Mouse (Mus musculus) stomach, postnatal 0 days (tissue): ENCODE measurements around the gene 6030408B16Rik. TPM values are rescaled to one million over a fixed set of nuclear protein-coding genes. Genes with fewer than 3 reads are reported as not detected.

ENCODE experiments used
- ATAC-seq: fragments of 200-750 bp; cut with Nextera tagmentation; 2 replicates; pipeline ENCODE4 v1.8.0; 2017; ENCODE audit not compliant: low FRiP score, low TSS enrichment
- DNase-seq: peaks from one replicate; pipeline ENCODE4 v3.0.0-alpha.2; 2016; ENCODE audit warnings: low spot score
- H3K27ac ChIP-seq: fragments of 300-500 bp; sonication (generic); replicated peaks from 2 replicates; pipeline ENCODE4 v1.5.1; 2014; ENCODE audit warnings: mild to moderate bottlenecking, control low read depth
- H3K27me3 ChIP-seq: fragments of 300-500 bp; sonication (generic); 2 replicates; pipeline ENCODE4 v1.6.1; 2014; ENCODE audit warnings: low read length; ENCODE audit not compliant: control insufficient read depth, insufficient read depth
- H3K36me3 ChIP-seq: fragments of 300-500 bp; sonication (generic); 2 replicates; pipeline ENCODE4 v1.6.1; 2014; ENCODE audit warnings: low read length, mixed read lengths; ENCODE audit not compliant: control insufficient read depth, insufficient read depth
- H3K4me1 ChIP-seq: fragments of 300-500 bp; sonication (generic); replicated peaks from 2 replicates; pipeline ENCODE4 v1.6.1; 2014; ENCODE audit warnings: antibody characterized with exemption; ENCODE audit not compliant: control insufficient read depth, insufficient read depth
- H3K4me2 ChIP-seq: fragments of 300-500 bp; sonication (generic); replicated peaks from 2 replicates; pipeline ENCODE4 v1.6.1; 2014; ENCODE audit warnings: low read depth, mild to moderate bottlenecking, control low read depth, moderate library complexity
- H3K4me3 ChIP-seq: fragments of 300-500 bp; sonication (generic); 2 replicates; pipeline ENCODE4 v1.5.1; 2014; ENCODE audit warnings: low read depth, low read length, control low read depth
- H3K9ac ChIP-seq: fragments of 300-500 bp; sonication (generic); 2 replicates; pipeline ENCODE4 v1.6.1; 2014; ENCODE audit warnings: mild to moderate bottlenecking, low read length, control low read depth, mixed read lengths
- H3K9me3 ChIP-seq: fragments of 300-500 bp; sonication (generic); 2 replicates; pipeline ENCODE4 v1.6.1; 2016; ENCODE audit warnings: low read length; ENCODE audit not compliant: control insufficient read depth
- CTCF ChIP-seq: IDR thresholded peaks from 2 replicates; pipeline ENCODE4 v1.5.1; 2016; ENCODE audit warnings: antibody characterized with exemption, low read depth, mild to moderate bottlenecking, moderate library complexity
- EP300 ChIP-seq: optimal IDR thresholded peaks from 2 replicates; pipeline ENCODE3; 2016; ENCODE audit warnings: antibody characterized with exemption
- WGBS: fragments of 180-500 bp; shearing (Covaris S2); extraction: QIAGEN DNeasy Blood & Tissue Kit; methylation state at CpG from one replicate; pipeline ENCODE4 v1.1.7; 2014; 5-methylcytosine and 5-hydroxymethylcytosine counted together
- polyA plus RNA-seq: library from polyadenylated mRNA; unstranded; fragments of >200 nt; fragmentation: Nextera tagmentation; extraction: Ambion mirVana; gene quantifications from 2 replicates; pipeline ENCODE4 v1.2.1, GENCODE M21; 2015

The 6030408B16Rik gene
- polyA plus RNA-seq, 1 experiment from 2014 or later: 2.4 TPM

DNA sequence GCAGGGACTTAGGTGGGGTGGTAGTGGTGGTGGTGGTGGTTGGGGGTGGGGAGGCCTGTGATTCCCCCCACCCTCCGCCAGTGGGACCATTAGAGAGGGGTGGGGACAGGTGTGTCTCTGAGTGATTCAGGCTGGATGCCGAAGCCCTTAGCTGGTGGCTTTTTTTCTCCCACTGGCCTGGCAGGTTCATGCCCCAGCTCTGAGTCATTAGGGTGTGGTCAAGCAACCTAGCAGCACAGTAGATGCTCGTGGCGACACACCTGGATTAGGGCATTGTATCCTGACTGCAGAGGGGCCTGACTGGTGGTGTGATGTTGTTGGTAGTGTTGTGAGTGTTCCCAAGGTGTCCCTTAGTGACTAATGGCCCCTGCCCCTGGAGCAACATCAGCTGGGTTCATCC is 38.1 kb downstream of the 6030408B16Rik start:
- WGBS: 41% methylated on average over 4 of the region's 4 CpGs

DNA sequence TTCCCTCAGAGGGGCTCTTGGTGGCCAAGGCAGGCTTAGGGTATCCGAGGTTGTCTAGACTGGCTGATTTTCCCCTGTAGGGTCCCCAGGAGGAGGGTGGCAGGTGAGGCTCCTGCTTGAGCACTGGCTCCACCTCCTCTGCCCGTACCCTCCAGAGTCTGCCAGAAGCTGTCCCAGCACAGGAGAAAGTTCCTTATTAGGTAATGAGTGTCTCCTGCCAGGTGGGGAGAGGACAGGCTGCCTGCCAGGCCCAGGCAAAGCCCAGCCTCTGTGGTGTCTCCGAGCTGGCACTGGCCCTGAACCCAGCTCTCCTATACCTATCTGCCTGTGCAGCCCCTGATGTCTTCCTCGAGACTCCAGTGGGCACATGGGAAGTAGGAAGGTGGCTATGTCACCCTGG is 39.4 kb downstream of the 6030408B16Rik start:
- TF ChIP-seq CTCF (no peak), EP300 (no peak)

More for the DNA sequence above, 38.1 kb downstream of the 6030408B16Rik start:
- no peaks in the 10 kb centered on the region for H3K27me3 ChIP-seq
- DNase-seq (peak; percentile 83), ATAC-seq (peak; percentile 76)
- TF ChIP-seq CTCF (no peak), EP300 (peak; percentile 93)
- H3K27ac ChIP-seq: peak overlapping the region; percentile 86
- no peak overlapping the region for H3K4me3 ChIP-seq
- H3K36me3 ChIP-seq: no peaks in the 10 kb centered on the region
- no peak overlapping the region for H3K9ac ChIP-seq
- no peaks in the 10 kb centered on the region for H3K9me3 ChIP-seq
- peaks cover 3% of the 10 kb centered on the region; the same call in 1 of the 2 replicates for H3K4me1 ChIP-seq
- no peak overlapping the region for H3K4me2 ChIP-seq

GRCm38 (mm10) chr15:101333165-101333564 is 40.2 kb downstream of the 6030408B16Rik start:
- Histone ChIP-seq H3K4me3 (no peak overlapping the region), H3K36me3 (no peaks in the 10 kb centered on the region), H3K9me3 (no peaks in the 10 kb centered on the region), H3K27me3 (no peaks in the 10 kb centered on the region), H3K4me2 (no peak overlapping the region), H3K9ac (no peak overlapping the region), H3K27ac (peak overlapping the region; percentile 86), H3K4me1 (no peaks in the 10 kb centered on the region)
- 5% methylated on average over 1 of the region's 1 CpGs for WGBS
- TF ChIP-seq EP300 (no peak), CTCF (no peak)
- ATAC-seq (no peak), DNase-seq (no peak)

More for the DNA sequence above, 39.4 kb downstream of the 6030408B16Rik start:
- DNase-seq: no peak
- Histone ChIP-seq H3K4me1 (peaks cover 3% of the 10 kb centered on the region; the same call in 1 of the 2 replicates), H3K4me2 (no peak overlapping the region), H3K9me3 (no peaks in the 10 kb centered on the region), H3K4me3 (no peak overlapping the region), H3K36me3 (no peaks in the 10 kb centered on the region), H3K27me3 (no peaks in the 10 kb centered on the region), H3K27ac (peak overlapping the region; percentile 86), H3K9ac (no peak overlapping the region)
- 40% methylated on average over 4 of the region's 4 CpGs for WGBS
- no peak for ATAC-seq

DNA sequence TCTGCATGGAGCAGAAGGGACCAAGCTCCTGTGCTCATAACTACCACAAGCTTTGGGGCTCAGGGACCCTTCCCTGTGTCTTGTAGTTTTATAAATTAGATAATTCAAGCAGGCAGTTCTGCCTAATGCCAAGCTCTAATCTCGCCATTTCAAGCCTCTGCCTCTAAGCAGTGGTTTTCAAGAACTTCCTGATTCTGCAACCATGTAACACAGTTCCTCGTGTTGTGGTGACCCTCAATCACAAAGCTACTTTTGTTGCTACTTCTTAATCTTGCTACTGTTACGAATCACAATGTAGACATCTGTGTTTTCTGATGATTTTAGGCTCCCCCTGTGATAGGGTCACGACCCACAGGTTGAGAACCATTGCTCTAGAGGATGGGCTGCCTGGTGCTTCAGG is 40.6 kb downstream of the 6030408B16Rik start:
- Histone ChIP-seq H3K9me3 (no peaks in the 10 kb centered on the region), H3K4me1 (no peaks in the 10 kb centered on the region), H3K4me3 (no peak overlapping the region), H3K4me2 (no peak overlapping the region), H3K27me3 (no peaks in the 10 kb centered on the region), H3K36me3 (no peaks in the 10 kb centered on the region), H3K27ac (peak overlapping the region; percentile 46), H3K9ac (no peak overlapping the region)
- DNase-seq (no peak), ATAC-seq (no peak)
- no peak for TF ChIP-seq EP300
- 62% methylated on average over 4 of the region's 4 CpGs for WGBS

- no peaks in the 10 kb centered on the region for H3K27me3 ChIP-seq
- H3K36me3 ChIP-seq: no peaks in the 10 kb centered on the region
- no peak overlapping the region for H3K4me3 ChIP-seq
- H3K9me3 ChIP-seq: no peaks in the 10 kb centered on the region
- peak overlapping the region; percentile 86 for H3K27ac ChIP-seq
- no peak overlapping the region for H3K4me2 ChIP-seq
- 0 out of 2 replicates have a peak overlapping the region, but pooled peaks have one; percentile 27 for H3K9ac ChIP-seq
- DNase-seq (peak; percentile 49), ATAC-seq (peak; percentile 39)
- TF ChIP-seq EP300 (peak; percentile 81), CTCF (no peak)
- WGBS: 32% methylated on average over 24 of the region's 24 CpGs
- H3K4me1 ChIP-seq: no peaks in the 10 kb centered on the region
Observed at GRCm38 (mm10) chr15:101336474-101337174, 43.6 kb downstream of the 6030408B16Rik start.

DNA sequence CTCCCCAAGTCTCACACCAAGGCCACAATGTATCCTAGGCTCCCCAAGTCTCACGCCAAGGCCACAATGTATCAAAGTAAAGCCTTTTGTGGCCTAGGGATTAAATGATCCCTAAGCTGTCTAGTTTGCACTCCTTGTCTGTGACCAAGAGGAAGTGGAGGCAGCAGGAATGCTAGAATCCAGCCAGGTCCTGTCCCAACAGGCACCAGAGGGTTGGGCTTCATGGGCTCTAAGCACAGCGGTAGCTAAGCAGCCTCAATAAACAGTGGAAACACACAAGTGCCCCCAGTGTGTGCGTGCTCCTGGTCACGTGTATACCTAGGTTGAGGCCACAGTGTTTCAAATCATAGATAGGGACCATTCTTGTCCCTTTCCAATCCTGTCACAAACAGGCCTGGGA is 45.3 kb downstream of the 6030408B16Rik start:
- ATAC-seq (peak; percentile 31; the same call in 1 of the 2 replicates), DNase-seq (no peak)
- TF ChIP-seq EP300 (no peak), CTCF (no peak)
- Histone ChIP-seq H3K4me3 (no peak overlapping the region), H3K4me2 (no peak overlapping the region), H3K4me1 (no peaks in the 10 kb centered on the region), H3K9ac (peak overlapping the region; percentile 18; the same call in 1 of the 2 replicates), H3K9me3 (no peaks in the 10 kb centered on the region), H3K27ac (peak overlapping the region; percentile 86), H3K27me3 (no peaks in the 10 kb centered on the region), H3K36me3 (no peaks in the 10 kb centered on the region)
- 46% methylated on average over 4 of the region's 4 CpGs for WGBS
